Mouse (Mus musculus): ENCODE measurements around the gene Olfr455. TPM values are rescaled to one million over a fixed set of nuclear protein-coding genes. Genes with fewer than 3 reads are reported as not detected.

Gene Olfr455
- total and polyA plus RNA-seq, 3 experiments: not detected

DNA sequence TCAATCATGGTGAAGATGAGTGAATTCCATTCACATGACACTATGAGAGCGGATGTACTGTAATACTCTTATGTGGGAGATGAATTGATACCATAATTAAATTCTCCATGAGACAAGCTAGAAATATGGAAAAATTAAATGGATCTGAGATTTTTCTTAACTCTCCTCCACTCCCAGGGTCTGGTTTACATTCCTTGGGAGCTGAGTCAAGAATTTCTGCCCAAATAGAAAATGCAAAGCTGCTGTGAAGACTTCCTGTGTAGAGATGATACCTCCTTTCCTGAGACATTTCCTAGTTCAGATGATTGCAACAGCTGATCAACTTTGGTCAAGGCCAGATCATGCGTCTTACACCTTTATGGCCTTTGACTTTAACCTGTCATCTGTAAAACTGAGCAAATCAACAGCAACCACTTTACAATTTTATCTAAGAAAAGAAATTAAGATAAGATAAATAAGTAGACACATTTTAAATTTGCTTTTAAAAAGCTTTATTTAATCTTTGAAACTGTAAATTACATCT, 18.8 kb upstream of the Olfr455 start:
- no peak for TF ChIP-seq MAZ (IDR thresholded peaks at IDR 0.05; ENCODE audit: low read depth, low read length)
- TF ChIP-seq ELF1 (IDR thresholded peaks at IDR 0.05; ENCODE audit: low read depth, low read length): no peak
- no peak for TF ChIP-seq POLR2AphosphoS5 (IDR thresholded peaks at IDR 0.05; ENCODE audit: borderline replicate concordance, low read depth, low read length)
- no peak for TF ChIP-seq TBP (IDR thresholded peaks at IDR 0.05; ENCODE audit: low read depth, low read length)
- TF ChIP-seq MYB (IDR thresholded peaks at IDR 0.05; ENCODE audit: low read depth, low read length): no peak
- no peak for TF ChIP-seq MEF2A (IDR thresholded peaks at IDR 0.05; ENCODE audit: extremely low read depth, insufficient replicate concordance, low read depth, low read length, poor library complexity, severe bottlenecking)
- TF ChIP-seq POLR2AphosphoS2 (IDR thresholded peaks at IDR 0.05; ENCODE audit: low read length): no peak
- TF ChIP-seq UBTF (IDR thresholded peaks at IDR 0.05; ENCODE audit: borderline replicate concordance, insufficient read depth, low read depth, low read length): no peak
- no peak for TF ChIP-seq KAT2A (conservative IDR thresholded peaks at IDR 0.05; ENCODE audit: low read depth, low read length)
- TF ChIP-seq POLR2A (IDR thresholded peaks at IDR 0.05; ENCODE audit: control insufficient read depth in 1 of 2, insufficient read depth in 1 of 2, low read depth in 1 of 2, low read length in 2 of 2, poor library complexity in 1 of 2): no peak
- TF ChIP-seq TCF12 (IDR thresholded peaks at IDR 0.05; ENCODE audit: low read depth, low read length): no peak
- no peak for TF ChIP-seq USF2 (IDR thresholded peaks at IDR 0.05; ENCODE audit: borderline replicate concordance in 1 of 2, insufficient read depth in 1 of 2, low read depth in 1 of 2, low read length in 2 of 2)
- TF ChIP-seq MAFK (IDR thresholded peaks at IDR 0.05; ENCODE audit: borderline replicate concordance, low read depth, low read length): no peak
- TF ChIP-seq E2F4 (IDR thresholded peaks at IDR 0.05; ENCODE audit: borderline replicate concordance, low read depth, low read length): no peak
- TF ChIP-seq RAD21 (IDR thresholded peaks at IDR 0.05; ENCODE audit: low read depth, low read length): no peak
- no peak for TF ChIP-seq BHLHE40 (IDR thresholded peaks at IDR 0.05; ENCODE audit: borderline replicate concordance, low read depth, low read length)
- no peak for TF ChIP-seq MYC (IDR thresholded peaks at IDR 0.05; ENCODE audit: low read depth, low read length)
- TF ChIP-seq CHD1 (IDR thresholded peaks at IDR 0.05; ENCODE audit: low read depth, low read length): no peak
- TF ChIP-seq GATA1 (IDR thresholded peaks at IDR 0.05; ENCODE audit: low read depth, low read length): no peak
- TF ChIP-seq ZMIZ1 (IDR thresholded peaks at IDR 0.05; ENCODE audit: low read depth, low read length): no peak
- H3K36me3 ChIP-seq (ENCODE audit: control insufficient read depth in 1 of 2, insufficient read depth in 2 of 2, low read length in 2 of 2): no peaks in the 10 kb centered on the region
- no peak overlapping the region for H3K27ac ChIP-seq (ENCODE audit: control insufficient read depth, low read depth, low read length)
- peaks cover 0 to 2% of the 10 kb centered on the region in 2 experiments; a peak in 1 of 4 replicates for H3K27me3 ChIP-seq (ENCODE audit: control insufficient read depth in 1 of 2, insufficient read depth in 2 of 2, low read length in 2 of 2)
- no peaks in the 10 kb centered on the region for H3K9me3 ChIP-seq (replicated peaks; ENCODE audit: insufficient read depth, low read length)
- no peaks in the 10 kb centered on the region for H3K4me1 ChIP-seq (ENCODE audit: control insufficient read depth in 1 of 2, insufficient read depth in 2 of 2, low read length in 2 of 2)
- no peak overlapping the region for H3K9ac ChIP-seq (ENCODE audit: control insufficient read depth, low read depth, low read length, poor library complexity, severe bottlenecking)
- no peak for DNase-seq (ENCODE audit: low read depth, low spot score)
- no peaks in the 10 kb centered on the region for H3K79me2 ChIP-seq (ENCODE audit: control insufficient read depth, insufficient read depth, low read length, poor library complexity)
- H3K4me3 ChIP-seq (ENCODE audit: control insufficient read depth in 1 of 2, insufficient read depth in 1 of 2, low read depth in 2 of 2, low read length in 2 of 2): no peak overlapping the region

DNA sequence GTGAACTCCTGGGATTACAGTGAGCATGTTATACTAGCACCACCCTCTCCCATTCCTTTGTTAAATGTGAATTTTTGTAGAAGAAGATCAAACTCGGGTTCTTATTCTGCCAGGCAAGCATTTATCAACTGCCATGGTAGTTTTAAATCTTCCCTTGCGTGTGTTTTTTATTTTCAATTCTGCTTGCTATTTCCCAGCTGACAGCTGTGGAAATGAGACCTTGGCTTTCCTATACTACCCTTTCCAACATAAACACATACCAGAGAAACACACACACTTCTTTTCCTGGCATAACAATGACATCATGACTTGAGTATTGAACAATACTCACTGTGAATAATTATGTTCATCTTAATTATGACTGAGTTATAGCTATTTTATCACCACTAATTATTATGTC, 14.9 kb upstream of the Olfr455 start:
- peaks cover 0 to 2% of the 10 kb centered on the region in 2 experiments; a peak in 1 of 4 replicates for H3K27me3 ChIP-seq (ENCODE audit: control insufficient read depth in 1 of 2, insufficient read depth in 2 of 2, low read length in 2 of 2)
- no peak overlapping the region for H3K27ac ChIP-seq (ENCODE audit: control insufficient read depth, low read depth, low read length)
- H3K9ac ChIP-seq (ENCODE audit: control insufficient read depth, low read depth, low read length, poor library complexity, severe bottlenecking): no peak overlapping the region
- DNase-seq (ENCODE audit: low read depth, low spot score): no peak
- H3K4me1 ChIP-seq (ENCODE audit: control insufficient read depth in 1 of 2, insufficient read depth in 2 of 2, low read length in 2 of 2): no peaks in the 10 kb centered on the region
- no peaks in the 10 kb centered on the region for H3K9me3 ChIP-seq (replicated peaks; ENCODE audit: insufficient read depth, low read length)
- no peak overlapping the region for H3K4me3 ChIP-seq (ENCODE audit: control insufficient read depth in 1 of 2, insufficient read depth in 1 of 2, low read depth in 2 of 2, low read length in 2 of 2)
- no peaks in the 10 kb centered on the region for H3K79me2 ChIP-seq (ENCODE audit: control insufficient read depth, insufficient read depth, low read length, poor library complexity)
- H3K36me3 ChIP-seq (ENCODE audit: control insufficient read depth in 1 of 2, insufficient read depth in 2 of 2, low read length in 2 of 2): no peaks in the 10 kb centered on the region
- no peak for TF ChIP-seq MEF2A (IDR thresholded peaks at IDR 0.05; ENCODE audit: extremely low read depth, insufficient replicate concordance, low read depth, low read length, poor library complexity, severe bottlenecking)
- no peak for TF ChIP-seq TAL1 (IDR thresholded peaks at IDR 0.05; ENCODE audit: low read length)
- TF ChIP-seq ELF1 (IDR thresholded peaks at IDR 0.05; ENCODE audit: low read depth, low read length): no peak
- TF ChIP-seq MAZ (IDR thresholded peaks at IDR 0.05; ENCODE audit: low read depth, low read length): no peak
- TF ChIP-seq CTCF (IDR thresholded peaks at IDR 0.05 in 2 of 3, conservative IDR thresholded peaks at IDR 0.05 in 1 of 3; ENCODE audit: control insufficient read depth in 1 of 3, insufficient read depth in 1 of 3, low read depth in 2 of 3, low read length in 3 of 3, poor library complexity in 1 of 3, severe bottlenecking in 1 of 3): no peak
- no peak for TF ChIP-seq HCFC1 (IDR thresholded peaks at IDR 0.05; ENCODE audit: low read depth, low read length)
- TF ChIP-seq MAFK (IDR thresholded peaks at IDR 0.05; ENCODE audit: borderline replicate concordance, low read depth, low read length): no peak
- no peak for TF ChIP-seq ZC3H11A (IDR thresholded peaks at IDR 0.05; ENCODE audit: low read depth, low read length)
- no peak for TF ChIP-seq POLR2AphosphoS5 (IDR thresholded peaks at IDR 0.05; ENCODE audit: borderline replicate concordance, low read depth, low read length)
- TF ChIP-seq ZKSCAN1 (IDR thresholded peaks at IDR 0.05; ENCODE audit: low read depth, low read length): no peak
- TF ChIP-seq JUND (IDR thresholded peaks at IDR 0.05; ENCODE audit: low read depth, low read length): no peak
- no peak for TF ChIP-seq ETS1 (IDR thresholded peaks at IDR 0.05; ENCODE audit: low read depth, low read length)
- TF ChIP-seq NELFE (IDR thresholded peaks at IDR 0.05; ENCODE audit: low read depth, low read length): no peak
- no peak for TF ChIP-seq USF1 (IDR thresholded peaks at IDR 0.05; ENCODE audit: low read depth, low read length)
- no peak for TF ChIP-seq RAD21 (IDR thresholded peaks at IDR 0.05; ENCODE audit: low read depth, low read length)
- no peak for TF ChIP-seq UBTF (IDR thresholded peaks at IDR 0.05; ENCODE audit: borderline replicate concordance, insufficient read depth, low read depth, low read length)
- no peak for TF ChIP-seq SMC3 (IDR thresholded peaks at IDR 0.05; ENCODE audit: low read depth, low read length)

Measured in MEL (cell line).